In the genomic region with DNA sequence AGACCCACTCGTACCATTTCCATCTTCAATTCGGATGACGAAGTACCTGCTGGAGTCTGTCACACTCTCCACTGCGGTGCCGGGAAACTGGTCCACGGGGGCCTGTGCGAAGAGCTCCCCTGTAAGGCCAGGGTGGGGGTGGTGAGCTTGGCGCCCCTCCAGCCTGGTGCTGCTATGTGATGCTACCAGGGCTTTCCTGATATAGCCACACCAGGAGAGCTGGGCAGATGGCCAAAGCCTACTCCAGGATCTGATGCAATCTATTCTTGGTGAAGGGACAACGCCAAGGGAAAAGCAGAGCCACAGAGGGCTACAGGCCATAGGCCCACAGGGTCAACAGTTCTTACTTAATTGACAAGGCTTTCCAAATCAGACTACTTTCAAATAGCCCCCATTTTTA, we compare ENCODE assay signal across 9 mouse cellular contexts. TPM values are rescaled to one million over a fixed set of nuclear protein-coding genes. Genes with fewer than 3 reads are reported as not detected.
A peak's percentile ranks its signal among the peaks of the same experiment; 100 is the strongest.
DNase-seq lines count a peak whose midpoint lies in the region; ATAC-seq and TF ChIP-seq lines count a peak whose summit lies in the region.
"Had no signal": no experiment of that assay in that cellular context is flagged by ENCODE, and none has a peak within 500 bp of the region (broad histone marks: within the 10 kb centered on the region; RNA-seq: fewer than 3 reads in every experiment).

No protein-coding gene starts in this region.

- peak overlapping the region; percentile 86 for H3K27ac ChIP-seq in liver, embryonic 16.5 days (ENCODE audit: low read length)
- H3K27ac ChIP-seq in forebrain, embryonic 15.5 days (replicated peaks): no peak overlapping the region
- H3K27ac ChIP-seq in intestine, postnatal 0 days (ENCODE audit: low read depth, low read length): no peak overlapping the region

- no peak overlapping the region for H3K4me3 ChIP-seq in C2C12 (ENCODE audit: insufficient read depth, poor library complexity, severe bottlenecking)
- H3K4me3 ChIP-seq in liver, embryonic 16.5 days (ENCODE audit: low read depth, low read length): peak overlapping the region; percentile 31
- H3K4me3 ChIP-seq in forebrain, embryonic 15.5 days: no peak overlapping the region
- no peak overlapping the region for H3K4me3 ChIP-seq in intestine, postnatal 0 days (ENCODE audit: low read depth, low read length)

- peak overlapping the region; percentile 56 for H3K4me2 ChIP-seq in liver, embryonic 16.5 days (ENCODE audit: low read depth, low read length)
- H3K4me2 ChIP-seq in forebrain, embryonic 15.5 days (replicated peaks): no peak overlapping the region
- H3K4me2 ChIP-seq in intestine, postnatal 0 days (replicated peaks; ENCODE audit: low read depth): no peak overlapping the region

- 62% methylated on average over 9 of the region's 9 CpGs for WGBS in liver, embryonic 16.5 days (ENCODE audit: insufficient replicate concordance)
- WGBS in forebrain, embryonic 15.5 days: 82% methylated on average over 9 of the region's 9 CpGs
- WGBS in intestine, postnatal 0 days: 79% methylated on average over 9 of the region's 9 CpGs

- no peak overlapping the region for H3ac ChIP-seq in C2C12 (ENCODE audit: control insufficient read depth, insufficient read length, low read depth)

- peaks cover 18% of the 10 kb centered on the region for H3K79me3 ChIP-seq in C2C12 (ENCODE audit: low read depth)

- H3K36me3 ChIP-seq in C2C12 (ENCODE audit: control insufficient read depth, insufficient read depth): peaks cover 28% of the 10 kb centered on the region
- peaks cover 50% of the 10 kb centered on the region for H3K36me3 ChIP-seq in liver, embryonic 16.5 days (ENCODE audit: control insufficient read depth, insufficient read depth)
- H3K36me3 ChIP-seq in forebrain, embryonic 15.5 days: peaks cover 45% of the 10 kb centered on the region
- peaks cover 63% of the 10 kb centered on the region for H3K36me3 ChIP-seq in intestine, postnatal 0 days (ENCODE audit: control insufficient read depth, insufficient read depth)

- ATAC-seq in liver, embryonic 16.5 days (ENCODE audit: low read depth): peak; percentile 19
- ATAC-seq in forebrain, embryonic 15.5 days (replicated peaks): no peak
- no peak for ATAC-seq in intestine, postnatal 0 days

- no peak for TF ChIP-seq CTCF in C2C12 (IDR thresholded peaks at IDR 0.05; ENCODE audit: control insufficient read depth, insufficient read depth, insufficient read length)
- TF ChIP-seq CTCF in intestine, postnatal 0 days (IDR thresholded peaks at IDR 0.05; ENCODE audit: low read depth): no peak

- peak overlapping the region; percentile 53 for H3K9ac ChIP-seq in liver, embryonic 16.5 days (ENCODE audit: low read depth, low read length)
- H3K9ac ChIP-seq in forebrain, embryonic 15.5 days (replicated peaks): no peak overlapping the region
- H3K9ac ChIP-seq in intestine, postnatal 0 days (ENCODE audit: low read depth, low read length): no peak overlapping the region

- H3K79me2 ChIP-seq in C2C12 (ENCODE audit: control insufficient read depth, insufficient read depth): peaks cover 44% of the 10 kb centered on the region

- H3K4me1 ChIP-seq in liver, embryonic 16.5 days (ENCODE audit: control insufficient read depth, low read depth, low read length): peaks cover 66% of the 10 kb centered on the region
- H3K4me1 ChIP-seq in forebrain, embryonic 15.5 days: peaks cover 17% of the 10 kb centered on the region
- H3K4me1 ChIP-seq in intestine, postnatal 0 days (replicated peaks; ENCODE audit: control insufficient read depth, insufficient read depth, low read length): 0 out of 2 replicates have a peak, but pooled peaks cover 4% of the 10 kb centered on the region

- DNase-seq in adipocyte (ENCODE audit: low spot score): peak; percentile 61
- peak; percentile 84 to 85 for DNase-seq in heart, adult 18-20 months
- no peak for DNase-seq in yolk sac, embryonic 10.5 days (ENCODE audit: low spot score)

- H3K9me3 ChIP-seq in liver, embryonic 16.5 days (replicated peaks; ENCODE audit: control insufficient read depth, low read length): no peaks in the 10 kb centered on the region
- no peaks in the 10 kb centered on the region for H3K9me3 ChIP-seq in forebrain, embryonic 15.5 days
- H3K9me3 ChIP-seq in intestine, postnatal 0 days (ENCODE audit: control insufficient read depth): no peaks in the 10 kb centered on the region

- H3K27me3 ChIP-seq in C2C12 (ENCODE audit: control insufficient read depth, insufficient read depth, insufficient read length): no peaks in the 10 kb centered on the region
- no peaks in the 10 kb centered on the region for H3K27me3 ChIP-seq in liver, embryonic 16.5 days (ENCODE audit: control insufficient read depth, insufficient read depth, low read depth, low read length)
- no peaks in the 10 kb centered on the region for H3K27me3 ChIP-seq in forebrain, embryonic 15.5 days
- H3K27me3 ChIP-seq in intestine, postnatal 0 days (replicated peaks; ENCODE audit: control insufficient read depth, insufficient read depth, low read length): no peaks in the 10 kb centered on the region

TF ChIP-seq in C2C12, 6 proteins besides CTCF, POLR2A, EP300 and RAD21:
- TF ChIP-seq CEBPB (IDR thresholded peaks at IDR 0.05; ENCODE audit: low read depth): peak; percentile 22
- TF ChIP-seq FOSL1 (IDR thresholded peaks at IDR 0.05; ENCODE audit: insufficient read depth, low read length, poor library complexity, severe bottlenecking): no peak
TF ChIP-seq in C2C12: peak in this region for 1.

RNA-seq across cellular contexts. Expression of a gene that starts 4.5 kb away (rescaled TPM):
- 70.2 TPM for polyA plus RNA-seq in C2C12 (2012; fragmentation: generic; extraction: Trizol)
- 10 to 100 TPM; 13.4 to 14.5 TPM for total RNA-seq in heart, adult 18-20 months (2021)
- polyA plus RNA-seq in liver, embryonic 16.5 days (2015; fragmentation: Nextera tagmentation; extraction: Ambion mirVana): 87.5 and 93.3 TPM in 2 replicates
- 50.5 and 55.8 TPM in 2 replicates for polyA plus RNA-seq in forebrain, embryonic 15.5 days (2015; fragmentation: Nextera tagmentation; extraction: Ambion mirVana)
- 103 TPM in 2 replicates for polyA plus RNA-seq in intestine, postnatal 0 days (2015; fragmentation: Nextera tagmentation; extraction: Ambion mirVana)

RNA-seq across cellular contexts. Expression of a gene that starts 13.3 kb away (rescaled TPM):
- polyA plus RNA-seq in C2C12 (2012; fragmentation: generic; extraction: Trizol): 6.0 TPM
- 1 to 10 TPM; 4.1 to 4.3 TPM for total RNA-seq in heart, adult 18-20 months (2021)
- polyA plus RNA-seq in liver, embryonic 16.5 days (2015; fragmentation: Nextera tagmentation; extraction: Ambion mirVana): 0.59 and 0.63 TPM in 2 replicates
- polyA plus RNA-seq in forebrain, embryonic 15.5 days (2015; fragmentation: Nextera tagmentation; extraction: Ambion mirVana): 8.3 and 10.2 TPM in 2 replicates
- 1.3 and 1.5 TPM in 2 replicates for polyA plus RNA-seq in intestine, postnatal 0 days (2015; fragmentation: Nextera tagmentation; extraction: Ambion mirVana)

RNA-seq across cellular contexts. Expression of a gene that starts 14.5 kb away (rescaled TPM):
- polyA plus RNA-seq in C2C12 (2012; fragmentation: generic; extraction: Trizol): not detected
- not detected for total RNA-seq in heart, adult 18-20 months (2021)
- not detected in 2 replicates for polyA plus RNA-seq in liver, embryonic 16.5 days (2015; fragmentation: Nextera tagmentation; extraction: Ambion mirVana)
- 0.53 TPM in 1 of 2 replicates, not detected in the other for polyA plus RNA-seq in forebrain, embryonic 15.5 days (2015; fragmentation: Nextera tagmentation; extraction: Ambion mirVana)
- 0.12 and 0.33 TPM in 2 replicates for polyA plus RNA-seq in intestine, postnatal 0 days (2015; fragmentation: Nextera tagmentation; extraction: Ambion mirVana)
- polyA plus RNA-seq: brain, embryonic 14.5 days; neural tube, embryonic 11.5 days had no signal
